Mouse (Mus musculus) limb, embryonic 10.5 days (tissue): ENCODE measurements at regions not wholly inside any gene's neighbourhood (a gene's known extent, or its start where the extent isn't known, plus 50 kb on each side); places are given as distances from the start of the nearest gene placed in this dataset.
A peak's percentile ranks its signal among the peaks of the same experiment; 100 is the strongest.

Source experiments
- DNase-seq: peaks from one replicate; pipeline ENCODE4 v3.0.0-alpha.2; 2017; ENCODE audit warnings: low spot score
- H3K27ac ChIP-seq: fragments of 300-500 bp; sonication (generic); 2 replicates; pipeline ENCODE4 v1.5.1; 2016; ENCODE audit warnings: mild to moderate bottlenecking
- H3K27me3 ChIP-seq: fragments of 300-500 bp; sonication (generic); 2 replicates; pipeline ENCODE4 v1.6.1; 2016; ENCODE audit warnings: low read depth, mild to moderate bottlenecking; ENCODE audit not compliant: poor library complexity, severe bottlenecking
- H3K36me3 ChIP-seq: fragments of 300-500 bp; sonication (generic); 2 replicates; pipeline ENCODE4 v1.6.1; 2016; ENCODE audit warnings: mild to moderate bottlenecking, moderate library complexity
- H3K4me1 ChIP-seq: fragments of 300-500 bp; sonication (generic); 2 replicates; pipeline ENCODE4 v1.6.1; 2016
- H3K4me3 ChIP-seq: fragments of 300-500 bp; sonication (generic); 2 replicates; pipeline ENCODE4 v1.5.1; 2016; ENCODE audit warnings: mild to moderate bottlenecking, moderate library complexity
- H3K9me3 ChIP-seq: fragments of 300-500 bp; sonication (generic); replicated peaks from 2 replicates; pipeline ENCODE4 v1.6.1; 2016; ENCODE audit warnings: mild to moderate bottlenecking
- WGBS: fragments of 180-500 bp; shearing (Covaris S2); methylation state at CpG from one replicate; pipeline ENCODE4 v1.1.7; 2016; 5-methylcytosine and 5-hydroxymethylcytosine counted together

DNA sequence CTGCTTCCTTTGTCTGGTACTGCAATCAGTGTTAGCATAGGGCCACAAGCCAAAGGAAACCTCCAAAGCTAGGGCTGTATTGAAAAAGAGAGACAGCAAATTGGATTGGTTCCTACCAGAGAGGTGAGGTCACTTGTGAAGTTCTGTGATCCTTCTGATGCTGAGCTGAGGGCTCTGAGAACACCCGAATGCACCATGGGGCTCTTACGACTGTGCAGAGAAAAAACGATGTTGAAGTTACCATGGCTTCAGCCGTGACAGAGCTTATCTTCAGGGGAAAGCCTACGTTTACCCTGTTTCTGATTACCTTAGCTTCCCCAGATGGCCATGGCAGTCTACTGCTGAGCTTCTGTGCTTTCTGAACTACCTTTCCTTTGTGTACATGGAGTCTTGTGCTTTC lies 53.9 kb upstream of the Fmo9 start:
- no peaks in the 10 kb centered on the region for H3K27me3 ChIP-seq
- H3K4me1 ChIP-seq: no peaks in the 10 kb centered on the region
- no peaks in the 10 kb centered on the region for H3K9me3 ChIP-seq
- no peak overlapping the region for H3K4me3 ChIP-seq
- WGBS: 74% methylated on average over 5 of the region's 5 CpGs
- no peak for DNase-seq
- no peak overlapping the region for H3K27ac ChIP-seq
- no peaks in the 10 kb centered on the region for H3K36me3 ChIP-seq

DNA sequence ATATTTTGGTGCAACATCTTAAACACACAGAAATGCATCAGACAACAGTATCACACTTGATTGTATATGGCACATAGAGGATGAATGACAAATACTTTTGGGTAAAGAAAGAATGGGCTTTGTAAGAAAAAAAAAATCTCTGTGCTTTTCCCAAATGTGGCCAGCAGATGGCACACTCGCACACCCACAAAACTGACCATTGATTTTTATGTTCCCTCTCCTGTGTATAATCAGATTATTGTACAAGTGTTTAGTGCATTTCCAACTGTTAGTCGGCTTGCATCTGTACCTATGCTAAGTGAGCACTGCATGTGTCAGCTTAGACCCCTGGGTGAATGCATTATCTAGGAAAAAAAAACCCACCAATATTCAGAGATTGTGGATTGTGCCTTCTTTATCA lies 56.4 kb upstream of the Fmo9 start:
- no peaks in the 10 kb centered on the region for H3K27me3 ChIP-seq
- H3K4me1 ChIP-seq: no peaks in the 10 kb centered on the region
- no peaks in the 10 kb centered on the region for H3K36me3 ChIP-seq
- H3K27ac ChIP-seq: no peak overlapping the region
- no peaks in the 10 kb centered on the region for H3K9me3 ChIP-seq
- peak; percentile 53 for DNase-seq
- H3K4me3 ChIP-seq: no peak overlapping the region
- WGBS: 11% methylated on average over 2 of the region's 2 CpGs

DNA sequence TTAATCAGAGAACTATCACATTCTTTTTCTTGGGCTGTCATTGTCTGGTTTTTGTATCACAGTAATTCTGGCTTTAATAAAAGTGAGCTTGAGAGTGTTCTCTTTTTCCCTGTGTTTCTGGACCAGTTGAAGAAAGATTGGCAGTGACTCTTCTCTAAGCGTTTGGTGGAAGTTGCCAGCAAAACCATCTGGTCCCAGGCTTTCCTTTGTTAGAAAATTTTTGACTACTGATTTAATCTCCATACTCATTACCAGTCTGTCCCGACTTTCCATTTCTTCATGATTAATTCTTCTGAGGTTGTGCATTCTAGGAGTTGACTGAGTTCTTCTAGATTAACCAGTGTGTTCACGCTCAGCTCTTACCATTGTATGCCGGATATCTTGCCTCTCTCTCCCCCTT lies 68.6 kb upstream of the Fmo9 start:
- H3K9me3 ChIP-seq: no peaks in the 10 kb centered on the region
- H3K36me3 ChIP-seq: no peaks in the 10 kb centered on the region
- 88% methylated on average over 4 of the region's 4 CpGs for WGBS
- no peak overlapping the region for H3K4me3 ChIP-seq
- no peak for DNase-seq
- H3K4me1 ChIP-seq: no peaks in the 10 kb centered on the region
- H3K27me3 ChIP-seq: no peaks in the 10 kb centered on the region
- no peak overlapping the region for H3K27ac ChIP-seq

DNA sequence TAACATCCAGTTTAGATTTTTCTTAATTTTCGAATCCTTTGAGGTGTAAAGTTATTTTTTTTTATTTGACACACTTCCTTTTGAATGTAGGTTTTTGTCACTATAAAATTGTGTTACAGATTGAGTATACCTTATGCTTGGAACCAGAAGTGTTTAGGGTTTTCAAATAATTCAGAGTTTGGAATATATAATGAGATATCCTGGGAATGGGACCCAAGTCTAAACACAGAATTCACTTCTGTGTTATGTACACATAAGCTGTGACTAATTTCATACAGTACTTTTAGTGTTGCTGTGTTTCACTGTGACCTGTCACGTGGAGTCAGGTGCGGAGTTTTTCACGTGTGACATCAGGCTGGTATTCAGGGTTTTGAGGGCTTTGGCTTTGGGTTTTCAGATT lies 69.1 kb upstream of the Fmo9 start:
- no peak overlapping the region for H3K4me3 ChIP-seq
- no peak overlapping the region for H3K27ac ChIP-seq
- 85% methylated on average over 4 of the region's 4 CpGs for WGBS
- DNase-seq: no peak
- no peaks in the 10 kb centered on the region for H3K9me3 ChIP-seq
- no peaks in the 10 kb centered on the region for H3K27me3 ChIP-seq
- H3K36me3 ChIP-seq: no peaks in the 10 kb centered on the region
- H3K4me1 ChIP-seq: no peaks in the 10 kb centered on the region

DNA sequence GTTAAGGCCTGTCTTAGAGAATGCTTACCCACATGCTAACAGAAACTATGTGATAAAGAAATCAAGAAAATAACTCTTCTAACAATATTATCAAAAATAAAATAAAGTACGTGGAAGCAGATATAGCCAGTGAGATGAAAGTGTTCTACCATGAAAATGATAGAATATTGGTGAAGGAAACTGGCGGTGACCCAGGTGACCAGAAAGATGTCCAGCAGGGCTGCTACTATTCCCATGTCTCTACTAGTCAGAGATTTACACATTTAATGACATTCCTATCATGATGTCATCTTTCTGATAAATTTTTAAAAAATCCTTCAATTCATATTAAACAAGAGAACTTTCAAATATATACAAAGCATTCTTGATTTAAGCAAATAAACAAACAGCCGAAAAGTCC lies 69.8 kb upstream of the Fmo9 start:
- Histone ChIP-seq H3K9me3 (no peaks in the 10 kb centered on the region), H3K4me1 (no peaks in the 10 kb centered on the region), H3K36me3 (no peaks in the 10 kb centered on the region), H3K4me3 (no peak overlapping the region), H3K27me3 (no peaks in the 10 kb centered on the region), H3K27ac (no peak overlapping the region)
- no peak for DNase-seq
- 95% methylated on average over 3 of the region's 3 CpGs for WGBS

DNA sequence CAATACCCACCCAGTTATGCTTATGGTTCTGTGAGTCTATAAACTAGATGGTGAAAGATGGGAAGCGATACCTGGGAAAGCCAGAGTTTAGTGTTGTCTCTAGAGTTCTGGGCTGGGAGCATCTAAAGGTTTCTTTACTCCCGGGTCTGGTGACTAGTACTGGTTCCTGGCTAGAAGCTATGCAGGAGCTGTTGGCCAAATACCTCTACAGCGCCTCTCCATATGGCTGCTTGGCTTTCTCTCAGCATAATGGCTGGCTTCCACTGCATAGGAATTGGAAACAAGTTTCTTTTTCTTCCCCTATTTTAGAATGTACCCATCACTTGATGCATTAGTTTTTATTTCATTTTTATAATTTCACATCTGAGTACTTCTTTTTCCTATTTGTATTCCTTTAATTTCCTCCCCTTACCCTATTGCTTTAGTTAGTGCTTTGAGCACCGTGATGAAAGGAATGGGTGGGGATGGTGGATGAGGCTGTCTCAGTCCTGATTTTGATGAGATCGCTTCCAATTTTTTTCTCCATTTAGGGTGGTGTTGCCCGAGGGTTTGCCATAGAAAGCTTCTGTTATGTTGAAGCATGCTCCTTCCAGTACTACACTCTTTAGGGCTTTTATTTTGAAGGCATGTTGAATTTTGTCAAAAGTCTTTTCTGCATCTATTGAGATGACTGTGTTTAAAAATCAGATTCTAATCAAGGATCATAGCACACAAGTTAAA lies 71.5 kb upstream of the Fmo9 start:
- 90% methylated on average over 6 of the region's 6 CpGs for WGBS
- DNase-seq: no peak
- H3K4me1 ChIP-seq: no peaks in the 10 kb centered on the region
- H3K36me3 ChIP-seq: no peaks in the 10 kb centered on the region
- H3K9me3 ChIP-seq: no peaks in the 10 kb centered on the region
- H3K27ac ChIP-seq: no peak overlapping the region
- H3K4me3 ChIP-seq: no peak overlapping the region
- H3K27me3 ChIP-seq: no peaks in the 10 kb centered on the region

DNA sequence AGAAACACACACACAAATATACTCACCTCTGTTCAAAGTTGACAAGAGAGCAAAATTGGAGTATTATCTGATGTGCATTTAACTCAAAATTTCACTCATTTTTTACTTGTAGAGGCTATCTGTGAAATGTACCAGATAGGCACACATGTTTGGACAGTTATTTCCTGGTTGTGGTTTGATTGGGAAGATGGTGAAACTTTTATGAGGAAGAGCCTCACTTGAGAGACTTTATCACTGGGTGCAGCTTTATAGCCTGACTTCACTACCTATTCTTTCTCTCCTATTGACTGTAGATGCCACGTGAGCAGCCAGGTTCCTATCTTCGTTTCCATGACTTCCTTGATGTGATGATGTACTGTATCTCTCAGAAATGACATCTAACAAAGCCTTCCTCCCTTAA lies 77.3 kb upstream of the Fmo9 start:
- Histone ChIP-seq H3K4me1 (no peaks in the 10 kb centered on the region), H3K36me3 (no peaks in the 10 kb centered on the region), H3K9me3 (no peaks in the 10 kb centered on the region), H3K27ac (no peak overlapping the region), H3K27me3 (no peaks in the 10 kb centered on the region), H3K4me3 (no peak overlapping the region)
- DNase-seq: no peak
- 80% methylated on average over 2 of the region's 2 CpGs for WGBS

DNA sequence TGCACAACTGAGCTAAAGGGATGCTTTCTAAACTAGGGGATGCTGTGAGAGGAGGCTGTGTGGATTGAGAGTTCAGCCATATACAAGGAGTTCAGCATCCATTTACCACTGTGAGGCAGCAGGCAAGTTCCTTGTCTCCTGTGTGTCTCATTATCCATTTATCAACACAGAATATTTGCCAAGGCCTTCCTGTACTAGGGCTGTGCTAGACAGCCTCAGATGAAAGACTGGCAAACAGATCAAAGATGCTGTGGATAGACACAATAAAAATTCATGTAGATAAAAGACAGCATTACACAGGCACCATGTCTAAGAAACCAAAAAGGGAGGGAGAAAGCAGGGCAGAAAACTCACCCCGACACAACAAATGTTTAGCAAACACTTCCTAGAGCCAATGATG lies 91.5 kb upstream of the Fmo9 start:
- 96% methylated on average over 1 of the region's 1 CpGs for WGBS
- no peak for DNase-seq
- Histone ChIP-seq H3K27me3 (no peaks in the 10 kb centered on the region), H3K4me1 (no peaks in the 10 kb centered on the region), H3K36me3 (no peaks in the 10 kb centered on the region), H3K9me3 (no peaks in the 10 kb centered on the region), H3K27ac (no peak overlapping the region), H3K4me3 (no peak overlapping the region)

DNA sequence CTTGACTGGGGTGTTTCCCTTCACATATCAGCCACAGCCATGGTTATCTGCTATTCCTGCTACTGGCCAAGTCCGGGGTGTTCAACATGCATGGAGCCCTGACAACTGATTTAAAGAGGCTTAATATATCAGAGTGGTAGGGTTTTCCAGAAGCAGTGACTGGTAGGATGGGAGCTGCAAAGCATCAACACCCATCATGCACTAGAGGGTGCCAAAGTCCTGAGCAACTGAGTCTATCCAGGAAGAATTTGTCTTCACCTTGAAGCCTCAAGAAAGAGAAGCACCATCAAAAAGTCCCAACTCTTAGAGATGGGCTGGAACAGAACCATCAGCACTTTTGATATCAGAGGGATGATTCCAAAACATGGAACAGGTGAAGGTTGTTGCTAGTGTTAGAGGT lies 100.5 kb upstream of the Fmo9 start:
- H3K4me1 ChIP-seq: no peaks in the 10 kb centered on the region
- H3K27ac ChIP-seq: no peak overlapping the region
- no peaks in the 10 kb centered on the region for H3K9me3 ChIP-seq
- no peaks in the 10 kb centered on the region for H3K27me3 ChIP-seq
- no peak for DNase-seq
- H3K4me3 ChIP-seq: no peak overlapping the region
- no peaks in the 10 kb centered on the region for H3K36me3 ChIP-seq
- WGBS: 67% methylated on average over 1 of the region's 1 CpGs

DNA sequence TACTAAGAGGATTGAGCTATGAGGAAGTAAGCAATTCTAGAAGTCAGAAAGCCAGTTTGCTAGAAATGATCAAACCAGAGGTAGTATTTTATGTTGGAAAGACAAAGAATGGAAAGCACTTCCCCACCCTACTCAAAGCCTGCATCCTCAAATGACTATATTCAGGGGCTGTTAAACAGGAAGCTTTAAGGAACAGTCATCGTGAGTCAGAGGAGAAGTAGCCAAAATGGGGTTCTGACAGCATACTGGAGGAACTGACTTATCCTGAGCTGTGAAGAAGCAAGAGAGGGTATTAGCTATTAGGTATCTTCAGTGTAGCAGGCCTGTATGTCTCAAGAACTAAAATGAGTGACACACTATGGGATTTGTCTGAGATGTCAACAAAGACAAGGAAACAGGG lies 106.3 kb upstream of the Fmo9 start:
- 84% methylated on average over 1 of the region's 1 CpGs for WGBS
- no peak overlapping the region for H3K4me3 ChIP-seq
- no peak overlapping the region for H3K27ac ChIP-seq
- DNase-seq: no peak
- no peaks in the 10 kb centered on the region for H3K27me3 ChIP-seq
- H3K4me1 ChIP-seq: no peaks in the 10 kb centered on the region
- H3K36me3 ChIP-seq: no peaks in the 10 kb centered on the region
- no peaks in the 10 kb centered on the region for H3K9me3 ChIP-seq

DNA sequence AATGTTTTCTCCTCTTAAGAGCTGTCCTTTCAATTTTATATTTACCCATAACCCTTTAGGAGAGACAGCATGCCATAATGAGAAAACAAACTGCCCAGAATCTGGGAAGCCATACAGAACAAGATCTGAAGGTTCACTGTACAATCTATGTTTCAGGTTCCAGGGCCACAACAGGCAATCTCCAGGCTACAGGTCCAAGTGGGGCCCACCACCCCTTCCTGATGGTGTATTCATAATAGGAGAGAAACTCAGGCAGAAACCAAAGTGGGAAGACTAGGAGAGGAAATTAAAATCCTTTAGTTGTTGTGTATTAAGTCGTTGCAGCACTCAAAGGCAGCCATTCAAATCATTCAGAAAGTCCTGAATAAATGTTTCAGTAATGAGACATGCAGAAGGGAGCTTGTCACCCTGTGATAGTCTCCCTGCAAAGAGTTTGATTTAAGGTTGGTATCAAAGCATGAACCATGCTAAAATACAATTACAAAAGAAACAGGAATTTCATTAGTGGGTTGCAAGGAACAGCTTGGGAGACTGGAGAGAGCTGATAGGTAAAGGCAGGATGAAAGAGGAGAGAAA lies 107.3 kb upstream of the Fmo9 start:
- H3K4me3 ChIP-seq: no peak overlapping the region
- no peak overlapping the region for H3K27ac ChIP-seq
- H3K27me3 ChIP-seq: no peaks in the 10 kb centered on the region
- DNase-seq: no peak
- WGBS: 69% methylated on average over 1 of the region's 1 CpGs
- H3K4me1 ChIP-seq: no peaks in the 10 kb centered on the region
- H3K9me3 ChIP-seq: no peaks in the 10 kb centered on the region
- no peaks in the 10 kb centered on the region for H3K36me3 ChIP-seq

DNA sequence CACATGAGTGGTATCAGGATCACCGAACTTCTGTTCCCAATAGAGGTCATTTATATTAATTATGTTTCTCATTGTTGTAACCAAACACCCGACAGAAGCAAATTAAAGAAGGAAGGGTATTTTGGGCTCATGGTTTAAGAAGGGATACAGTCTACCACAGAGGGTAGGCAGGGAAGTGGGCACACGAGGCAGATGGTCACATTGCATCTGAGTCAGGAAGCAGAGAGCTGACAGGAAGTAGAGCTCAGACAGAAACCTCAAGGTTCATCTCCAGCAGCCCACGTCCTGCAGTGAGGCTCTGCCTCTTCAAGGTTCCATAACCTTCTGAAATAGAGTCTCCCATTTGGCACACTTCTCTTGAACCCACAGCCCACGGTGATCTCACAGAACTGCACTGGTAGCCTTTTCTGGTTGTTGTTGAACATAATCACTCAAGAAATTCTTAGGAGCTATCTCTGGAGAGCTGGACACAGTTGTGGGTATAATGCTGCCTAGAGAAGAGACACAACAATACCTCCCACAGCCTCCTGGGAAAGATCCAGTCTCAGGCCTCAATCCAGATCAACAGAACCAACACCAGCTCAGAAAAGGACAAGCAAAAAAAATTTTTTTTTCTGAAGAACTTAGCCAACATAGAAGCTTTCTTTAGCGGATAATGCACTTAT lies 111.5 kb upstream of the Fmo9 start:
- 79% methylated on average over 6 of the region's 6 CpGs for WGBS
- H3K9me3 ChIP-seq: no peaks in the 10 kb centered on the region
- DNase-seq: no peak
- no peaks in the 10 kb centered on the region for H3K27me3 ChIP-seq
- no peak overlapping the region for H3K4me3 ChIP-seq
- no peaks in the 10 kb centered on the region for H3K4me1 ChIP-seq
- H3K36me3 ChIP-seq: no peaks in the 10 kb centered on the region
- no peak overlapping the region for H3K27ac ChIP-seq

DNA sequence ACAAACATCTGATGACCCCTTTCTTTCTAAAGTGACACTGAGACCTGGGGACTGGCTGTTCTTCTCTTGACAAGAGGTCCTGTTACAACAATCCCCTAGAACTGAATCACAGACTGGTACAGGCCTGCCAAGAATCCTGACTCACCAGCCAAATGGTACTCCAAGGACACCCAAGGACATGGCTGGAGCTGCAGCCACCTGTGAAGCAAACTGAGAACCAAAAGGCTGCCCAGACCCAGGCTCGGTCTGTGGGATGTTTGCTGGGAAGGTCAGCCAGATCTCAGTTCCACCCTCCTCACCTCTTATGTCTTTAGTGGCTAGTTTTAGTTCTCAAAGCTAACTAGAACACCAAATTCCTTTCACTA lies 112.1 kb upstream of the Fmo9 start:
- H3K4me3 ChIP-seq: no peak overlapping the region
- WGBS: 70% methylated on average over 1 of the region's 1 CpGs
- no peak for DNase-seq
- no peaks in the 10 kb centered on the region for H3K27me3 ChIP-seq
- H3K36me3 ChIP-seq: no peaks in the 10 kb centered on the region
- H3K27ac ChIP-seq: no peak overlapping the region
- H3K4me1 ChIP-seq: no peaks in the 10 kb centered on the region
- no peaks in the 10 kb centered on the region for H3K9me3 ChIP-seq
